Mouse (Mus musculus): Measurements from ENCODE around the gene Fgf23. TPM values are rescaled to one million over a fixed set of nuclear protein-coding genes. Genes with fewer than 3 reads are reported as not detected.

Gene Fgf23
- polyA plus RNA-seq, 1 experiment from 2014 or later = not detected

GRCm38 (mm10) chr6:127114753-127115456 is 42.2 kb downstream of the Fgf23 start:
- Histone ChIP-seq H3K4me3 (ENCODE audit: low read depth, low read length) (no peak overlapping the region), H3K27me3 (ENCODE audit: insufficient read depth, low read length) (no peaks in the 10 kb centered on the region), H3K27ac (ENCODE audit: low read depth) (no peak overlapping the region), H3K9ac (no peak overlapping the region), H3K4me2 (no peak overlapping the region), H3K4me1 (ENCODE audit: insufficient read depth) (no peaks in the 10 kb centered on the region), H3K9me3 (ENCODE audit: low read depth, low read length) (no peaks in the 10 kb centered on the region), H3K36me3 (ENCODE audit: insufficient read depth) (no peaks in the 10 kb centered on the region)
- no peak for DNase-seq
- no peak for ATAC-seq (ENCODE audit: insufficient read depth)
- TF ChIP-seq CTCF (IDR thresholded peaks at IDR 0.05; ENCODE audit: low read depth) = no peak
- WGBS = 63% methylated on average over 23 of the region's 23 CpGs

- Histone ChIP-seq H3K4me2 (no peak overlapping the region), H3K9ac (no peak overlapping the region), H3K36me3 (ENCODE audit: insufficient read depth) (peaks cover 12% of the 10 kb centered on the region), H3K27me3 (ENCODE audit: insufficient read depth, low read length) (no peaks in the 10 kb centered on the region), H3K4me1 (ENCODE audit: insufficient read depth) (no peaks in the 10 kb centered on the region), H3K27ac (ENCODE audit: low read depth) (no peak overlapping the region), H3K4me3 (ENCODE audit: low read depth, low read length) (no peak overlapping the region), H3K9me3 (ENCODE audit: low read depth, low read length) (no peaks in the 10 kb centered on the region)
- 75% methylated on average over 4 of the region's 4 CpGs for WGBS
- ATAC-seq (ENCODE audit: insufficient read depth) (peak; percentile 47; the same call in 1 of the 2 replicates), DNase-seq (peak; percentile 42)
- peak; percentile 77 for TF ChIP-seq CTCF (IDR thresholded peaks at IDR 0.05; ENCODE audit: low read depth)
Observed at GRCm38 (mm10) chr6:127122221-127122806, 49.6 kb downstream of the Fgf23 start.

DNA sequence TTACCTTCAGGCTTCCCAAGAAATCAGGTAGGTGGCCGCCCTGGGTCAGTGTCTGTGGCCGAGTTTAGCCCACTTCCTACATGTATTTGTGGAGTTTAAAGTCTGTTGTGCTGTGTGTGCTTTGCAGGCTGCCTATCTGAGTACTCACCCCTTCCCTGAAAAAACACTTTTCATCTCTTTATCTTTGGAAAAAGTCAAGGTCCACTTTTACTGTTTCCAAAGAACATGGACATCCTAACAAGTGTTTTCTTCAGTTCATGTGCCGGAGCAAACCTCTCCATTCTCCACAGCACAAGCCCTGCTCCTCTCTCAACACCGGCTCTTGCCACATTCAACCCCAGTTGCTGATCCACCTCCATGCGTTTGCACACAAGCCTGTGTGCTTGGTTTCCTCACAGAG is 50.3 kb downstream of the Fgf23 start:
- H3K4me2 ChIP-seq = no peak overlapping the region
- no peak overlapping the region for H3K9ac ChIP-seq
- TF ChIP-seq CTCF (IDR thresholded peaks at IDR 0.05; ENCODE audit: low read depth) = no peak
- no peak overlapping the region for H3K4me3 ChIP-seq (ENCODE audit: low read depth, low read length)
- H3K36me3 ChIP-seq (ENCODE audit: insufficient read depth) = peaks cover 19% of the 10 kb centered on the region
- DNase-seq (no peak), ATAC-seq (ENCODE audit: insufficient read depth) (no peak)
- 77% methylated on average over 5 of the region's 5 CpGs for WGBS
- no peaks in the 10 kb centered on the region for H3K9me3 ChIP-seq (ENCODE audit: low read depth, low read length)
- H3K27ac ChIP-seq (ENCODE audit: low read depth) = no peak overlapping the region
- H3K4me1 ChIP-seq (ENCODE audit: insufficient read depth) = no peaks in the 10 kb centered on the region
- H3K27me3 ChIP-seq (ENCODE audit: insufficient read depth, low read length) = no peaks in the 10 kb centered on the region

DNA sequence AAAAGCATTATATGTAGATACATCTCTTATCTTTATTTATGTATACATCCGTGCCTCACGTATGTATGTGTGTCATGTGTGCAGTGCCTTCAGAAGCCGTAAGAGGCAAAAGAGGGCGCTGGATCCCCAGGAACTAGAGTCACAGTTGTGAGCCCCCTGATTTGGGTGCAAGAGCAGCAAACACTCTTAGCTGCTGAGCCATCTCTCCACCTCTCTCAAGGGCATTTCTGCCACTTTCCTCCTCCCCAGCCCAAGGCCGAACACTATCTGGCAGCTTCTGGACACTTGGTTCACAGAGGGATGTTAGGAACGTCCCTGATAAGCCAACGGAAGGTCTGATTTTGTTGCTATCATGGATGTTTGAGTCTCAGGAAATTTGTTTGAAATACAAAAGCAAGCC is 50.8 kb downstream of the Fgf23 start:
- WGBS = 68% methylated on average over 7 of the region's 7 CpGs
- no peak for ATAC-seq (ENCODE audit: insufficient read depth)

DNA sequence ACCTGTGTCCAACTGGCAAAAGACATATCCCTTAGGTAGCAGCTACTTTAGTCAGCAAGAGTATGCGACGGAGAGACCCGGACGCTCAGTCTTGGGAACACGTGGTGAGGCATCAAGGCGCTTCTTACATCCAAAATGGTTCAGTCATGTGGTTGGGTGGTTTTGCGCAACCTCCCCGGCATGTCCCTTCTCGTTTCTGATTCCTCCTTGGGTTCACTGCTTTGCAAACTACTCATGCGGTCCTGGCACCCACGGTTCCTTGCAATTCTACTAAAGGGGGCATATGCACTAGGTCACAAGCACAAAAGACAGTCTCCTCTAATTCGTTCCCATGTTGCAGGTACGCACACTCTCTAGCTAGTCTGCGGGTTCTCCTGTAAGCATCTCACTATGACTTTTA is 57.0 kb downstream of the Fgf23 start:
- no peak overlapping the region for H3K9ac ChIP-seq
- TF ChIP-seq CTCF (IDR thresholded peaks at IDR 0.05; ENCODE audit: low read depth) = no peak
- no peak overlapping the region for H3K4me3 ChIP-seq (ENCODE audit: low read depth, low read length)
- H3K36me3 ChIP-seq (ENCODE audit: insufficient read depth) = peaks cover 80% of the 10 kb centered on the region
- WGBS = 92% methylated on average over 14 of the region's 14 CpGs
- no peaks in the 10 kb centered on the region for H3K4me1 ChIP-seq (ENCODE audit: insufficient read depth)
- no peaks in the 10 kb centered on the region for H3K9me3 ChIP-seq (ENCODE audit: low read depth, low read length)
- H3K27me3 ChIP-seq (ENCODE audit: insufficient read depth, low read length) = no peaks in the 10 kb centered on the region
- no peak overlapping the region for H3K4me2 ChIP-seq
- ATAC-seq (ENCODE audit: insufficient read depth) (no peak), DNase-seq (no peak)
- no peak overlapping the region for H3K27ac ChIP-seq (ENCODE audit: low read depth)

More for the DNA sequence above, 50.8 kb downstream of the Fgf23 start:
- DNase-seq = no peak
- no peak for TF ChIP-seq CTCF (IDR thresholded peaks at IDR 0.05; ENCODE audit: low read depth)
- Histone ChIP-seq H3K27me3 (ENCODE audit: insufficient read depth, low read length) (no peaks in the 10 kb centered on the region), H3K4me1 (ENCODE audit: insufficient read depth) (no peaks in the 10 kb centered on the region), H3K9ac (no peak overlapping the region), H3K9me3 (ENCODE audit: low read depth, low read length) (no peaks in the 10 kb centered on the region), H3K4me2 (no peak overlapping the region), H3K4me3 (ENCODE audit: low read depth, low read length) (no peak overlapping the region), H3K36me3 (ENCODE audit: insufficient read depth) (peaks cover 24% of the 10 kb centered on the region), H3K27ac (ENCODE audit: low read depth) (no peak overlapping the region)

- no peak overlapping the region for H3K4me3 ChIP-seq (ENCODE audit: low read depth, low read length)
- no peak overlapping the region for H3K9ac ChIP-seq
- H3K27me3 ChIP-seq (ENCODE audit: insufficient read depth, low read length) = no peaks in the 10 kb centered on the region
- no peak for TF ChIP-seq CTCF (IDR thresholded peaks at IDR 0.05; ENCODE audit: low read depth)
- ATAC-seq (ENCODE audit: insufficient read depth) (no peak), DNase-seq (no peak)
- no peaks in the 10 kb centered on the region for H3K9me3 ChIP-seq (ENCODE audit: low read depth, low read length)
- H3K4me1 ChIP-seq (ENCODE audit: insufficient read depth) = no peaks in the 10 kb centered on the region
- H3K4me2 ChIP-seq = no peak overlapping the region
- H3K27ac ChIP-seq (ENCODE audit: low read depth) = no peak overlapping the region
- H3K36me3 ChIP-seq (ENCODE audit: insufficient read depth) = peaks cover 88% of the 10 kb centered on the region
- 74% methylated on average over 13 of the region's 13 CpGs for WGBS
Observed at GRCm38 (mm10) chr6:127130377-127130776, 57.7 kb downstream of the Fgf23 start.

Other genes starting within 250 kb of the Fgf23 start
- 182 and 196 TPM in 2 replicates for gene Ndufa9, start 223.8 kb upstream of the Fgf23 start, polyA plus RNA-seq (2014; fragmentation: Nextera tagmentation; extraction: Ambion mirVana)
- gene Akap3, start 219.8 kb upstream of the Fgf23 start, polyA plus RNA-seq (2014; fragmentation: Nextera tagmentation; extraction: Ambion mirVana) = 0.07 TPM in 1 of 2 replicates, not detected in the other
- gene Dyrk4, start 151.1 kb upstream of the Fgf23 start, polyA plus RNA-seq (2014; fragmentation: Nextera tagmentation; extraction: Ambion mirVana) = 0.13 TPM in 1 of 2 replicates, not detected in the other
- 79.8 and 85.6 TPM in 2 replicates for gene Rad51ap1, start 133.3 kb upstream of the Fgf23 start, polyA plus RNA-seq (2014; fragmentation: Nextera tagmentation; extraction: Ambion mirVana)
- 15.6 and 16.7 TPM in 2 replicates for gene D6Wsu163e, start 132.9 kb upstream of the Fgf23 start, polyA plus RNA-seq (2014; fragmentation: Nextera tagmentation; extraction: Ambion mirVana)
- not detected in 2 replicates for gene Fgf6, start 57.3 kb upstream of the Fgf23 start, polyA plus RNA-seq (2014; fragmentation: Nextera tagmentation; extraction: Ambion mirVana)
- gene Tigar, start 36.7 kb downstream of the Fgf23 start, polyA plus RNA-seq (2014; fragmentation: Nextera tagmentation; extraction: Ambion mirVana) = 3.0 and 3.5 TPM in 2 replicates
- gene Ccnd2, start 79.3 kb downstream of the Fgf23 start, polyA plus RNA-seq (2014; fragmentation: Nextera tagmentation; extraction: Ambion mirVana) = 660 and 684 TPM in 2 replicates

All from lung, embryonic 14.5 days (tissue).